Mouse (Mus musculus): ENCODE results near the gene Swi5. TPM values are rescaled to one million over a fixed set of nuclear protein-coding genes. Genes with fewer than 3 reads are reported as not detected.

Swi5 gene
- total and polyA plus RNA-seq, 3 experiments = 371 to 480 TPM; not detected in 1

DNA sequence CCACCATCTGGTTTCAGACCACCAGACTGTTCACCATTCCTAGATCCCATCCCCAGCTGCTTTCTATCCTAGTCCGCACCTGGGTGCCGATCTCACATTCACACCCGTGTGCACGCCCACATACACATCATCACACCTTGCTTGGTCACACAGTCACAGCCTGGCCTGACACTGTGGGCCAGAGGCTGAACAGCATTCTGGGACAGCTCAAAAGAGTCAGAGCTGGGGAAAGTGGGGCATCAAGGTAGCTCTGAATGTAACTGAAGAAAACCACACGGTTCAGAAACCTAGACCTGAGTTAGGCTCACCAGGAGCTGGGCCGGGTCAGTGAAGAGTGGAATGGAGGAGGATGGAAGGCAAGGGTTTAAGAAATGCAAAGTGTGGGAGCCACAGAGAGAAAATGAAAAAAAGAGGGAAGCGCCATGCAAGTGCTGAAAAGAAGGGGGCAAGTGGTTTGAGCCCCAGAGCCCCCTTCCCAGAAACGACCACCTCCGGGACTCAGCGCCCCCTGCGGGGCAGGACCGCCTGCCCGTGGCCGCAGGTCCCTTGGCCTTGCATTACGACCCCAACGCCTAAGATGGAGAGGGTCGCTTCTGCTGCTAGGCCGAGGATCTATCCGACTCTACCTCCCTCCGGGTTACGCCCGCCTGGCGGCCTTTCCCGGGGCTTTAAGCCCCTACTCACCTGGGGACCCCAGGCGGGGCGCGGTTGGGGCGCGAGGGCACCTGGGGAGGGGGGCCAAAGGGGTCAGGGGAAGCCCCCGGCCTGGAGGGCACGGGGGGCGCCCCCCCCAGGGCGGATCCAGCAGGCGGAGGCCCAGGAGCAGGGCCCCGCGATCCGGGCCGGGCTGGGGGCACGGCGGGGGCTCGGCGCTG, 23.8 kb upstream of the Swi5 start:
- peak; percentile 23 for DNase-seq (ENCODE audit: low read depth, low spot score)
- H3K27ac ChIP-seq (ENCODE audit: control insufficient read depth, low read depth, low read length) = no peak overlapping the region
- TF ChIP-seq TBP (IDR thresholded peaks at IDR 0.05; ENCODE audit: low read depth, low read length) (no peak), ETS1 (IDR thresholded peaks at IDR 0.05; ENCODE audit: low read depth, low read length) (no peak), TAL1 (IDR thresholded peaks at IDR 0.05; ENCODE audit: low read length) (no peak), CTCF (IDR thresholded peaks at IDR 0.05 in 2 of 3, conservative IDR thresholded peaks at IDR 0.05 in 1 of 3; ENCODE audit: control insufficient read depth in 1 of 3, insufficient read depth in 1 of 3, low read depth in 2 of 3, low read length in 3 of 3, poor library complexity in 1 of 3, severe bottlenecking in 1 of 3) (peak in 1 of 3 experiments; percentile 30; a peak in 2 of 6 replicates)
- no peaks in the 10 kb centered on the region for H3K79me2 ChIP-seq (ENCODE audit: control insufficient read depth, insufficient read depth, low read length, poor library complexity)
- peaks cover 2 to 3% of the 10 kb centered on the region in 2 experiments; a peak in 2 of 4 replicates for H3K4me1 ChIP-seq (ENCODE audit: control insufficient read depth in 1 of 2, insufficient read depth in 2 of 2, low read length in 2 of 2)
- H3K36me3 ChIP-seq (ENCODE audit: control insufficient read depth in 1 of 2, insufficient read depth in 2 of 2, low read length in 2 of 2) = no peaks in the 10 kb centered on the region
- no peaks in the 10 kb centered on the region for H3K27me3 ChIP-seq (ENCODE audit: control insufficient read depth in 1 of 2, insufficient read depth in 2 of 2, low read length in 2 of 2)
- peak overlapping the region; percentile 46 for H3K9ac ChIP-seq (ENCODE audit: control insufficient read depth, low read depth, low read length, poor library complexity, severe bottlenecking)
- peak overlapping the region; percentile 43 to 78 for H3K4me3 ChIP-seq (ENCODE audit: control insufficient read depth in 1 of 2, insufficient read depth in 1 of 2, low read depth in 2 of 2, low read length in 2 of 2)
- H3K9me3 ChIP-seq (replicated peaks; ENCODE audit: insufficient read depth, low read length) = no peaks in the 10 kb centered on the region

DNA sequence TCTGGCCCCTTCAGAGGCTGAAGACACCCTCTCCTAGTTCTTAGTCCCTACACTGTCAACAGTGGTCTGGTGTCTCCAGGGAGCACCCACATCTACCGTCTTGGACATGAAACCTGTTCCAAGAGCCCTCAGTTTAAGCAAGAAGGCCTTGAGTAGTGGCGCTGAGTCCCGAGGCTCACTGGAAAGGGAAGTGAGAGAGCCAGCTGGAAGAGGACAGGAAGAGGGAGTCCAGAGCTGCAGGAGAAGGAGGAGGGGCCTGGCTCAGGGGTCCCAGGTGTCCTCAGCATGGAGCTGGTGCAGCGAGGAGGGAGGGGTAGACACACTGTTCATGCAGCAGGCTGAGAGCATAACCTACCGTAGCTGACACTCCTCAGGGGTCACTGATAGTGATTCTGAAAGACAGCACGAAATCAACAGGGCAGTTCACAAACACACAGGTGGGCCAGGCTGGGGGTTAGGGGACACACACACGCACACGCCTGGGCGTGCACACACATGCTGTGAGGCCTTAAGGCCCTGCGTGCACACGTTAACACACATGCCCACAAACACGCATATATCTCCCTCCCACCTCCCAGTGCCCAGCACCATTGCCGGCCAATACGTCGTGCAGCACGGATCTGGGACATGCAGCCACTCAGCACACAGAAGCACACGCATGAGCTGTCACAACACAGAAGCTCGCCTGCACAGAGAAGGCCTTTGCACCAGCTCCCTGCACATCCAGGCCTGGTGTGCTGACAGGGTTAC, 22.4 kb upstream of the Swi5 start:
- DNase-seq (ENCODE audit: low read depth, low spot score) = no peak
- no peaks in the 10 kb centered on the region for H3K36me3 ChIP-seq (ENCODE audit: control insufficient read depth in 1 of 2, insufficient read depth in 2 of 2, low read length in 2 of 2)
- no peak overlapping the region for H3K27ac ChIP-seq (ENCODE audit: control insufficient read depth, low read depth, low read length)
- H3K79me2 ChIP-seq (ENCODE audit: control insufficient read depth, insufficient read depth, low read length, poor library complexity) = no peaks in the 10 kb centered on the region
- H3K9me3 ChIP-seq (replicated peaks; ENCODE audit: insufficient read depth, low read length) = no peaks in the 10 kb centered on the region
- H3K27me3 ChIP-seq (ENCODE audit: control insufficient read depth in 1 of 2, insufficient read depth in 2 of 2, low read length in 2 of 2) = no peaks in the 10 kb centered on the region
- H3K4me3 ChIP-seq (ENCODE audit: control insufficient read depth in 1 of 2, insufficient read depth in 1 of 2, low read depth in 2 of 2, low read length in 2 of 2) = no peak overlapping the region
- no peak overlapping the region for H3K9ac ChIP-seq (ENCODE audit: control insufficient read depth, low read depth, low read length, poor library complexity, severe bottlenecking)
- TF ChIP-seq SMC3 (IDR thresholded peaks at IDR 0.05; ENCODE audit: low read depth, low read length) = no peak
- TF ChIP-seq POLR2A (IDR thresholded peaks at IDR 0.05; ENCODE audit: control insufficient read depth in 1 of 2, insufficient read depth in 1 of 2, low read depth in 1 of 2, low read length in 2 of 2, poor library complexity in 1 of 2) = no peak
- TF ChIP-seq TBP (IDR thresholded peaks at IDR 0.05; ENCODE audit: low read depth, low read length) = no peak
- no peak for TF ChIP-seq SIN3A (IDR thresholded peaks at IDR 0.05; ENCODE audit: low read length)
- no peak for TF ChIP-seq MYB (IDR thresholded peaks at IDR 0.05; ENCODE audit: low read depth, low read length)
- no peak for TF ChIP-seq CHD2 (IDR thresholded peaks at IDR 0.05; ENCODE audit: low read length)
- no peak for TF ChIP-seq USF1 (IDR thresholded peaks at IDR 0.05; ENCODE audit: low read depth, low read length)
- no peak for TF ChIP-seq ZMIZ1 (IDR thresholded peaks at IDR 0.05; ENCODE audit: low read depth, low read length)
- no peak for TF ChIP-seq MEF2A (IDR thresholded peaks at IDR 0.05; ENCODE audit: extremely low read depth, insufficient replicate concordance, low read depth, low read length, poor library complexity, severe bottlenecking)
- TF ChIP-seq ZC3H11A (IDR thresholded peaks at IDR 0.05; ENCODE audit: low read depth, low read length) = no peak
- no peak for TF ChIP-seq ZKSCAN1 (IDR thresholded peaks at IDR 0.05; ENCODE audit: low read depth, low read length)
- no peak for TF ChIP-seq CTCF (IDR thresholded peaks at IDR 0.05 in 2 of 3, conservative IDR thresholded peaks at IDR 0.05 in 1 of 3; ENCODE audit: control insufficient read depth in 1 of 3, insufficient read depth in 1 of 3, low read depth in 2 of 3, low read length in 3 of 3, poor library complexity in 1 of 3, severe bottlenecking in 1 of 3)
- H3K4me1 ChIP-seq (ENCODE audit: control insufficient read depth in 1 of 2, insufficient read depth in 2 of 2, low read length in 2 of 2) = peaks cover 2 to 3% of the 10 kb centered on the region in 2 experiments; a peak in 2 of 4 replicates
